Mouse (Mus musculus): Measurements from ENCODE around the gene Rpl34.

Rpl34 gene

DNA sequence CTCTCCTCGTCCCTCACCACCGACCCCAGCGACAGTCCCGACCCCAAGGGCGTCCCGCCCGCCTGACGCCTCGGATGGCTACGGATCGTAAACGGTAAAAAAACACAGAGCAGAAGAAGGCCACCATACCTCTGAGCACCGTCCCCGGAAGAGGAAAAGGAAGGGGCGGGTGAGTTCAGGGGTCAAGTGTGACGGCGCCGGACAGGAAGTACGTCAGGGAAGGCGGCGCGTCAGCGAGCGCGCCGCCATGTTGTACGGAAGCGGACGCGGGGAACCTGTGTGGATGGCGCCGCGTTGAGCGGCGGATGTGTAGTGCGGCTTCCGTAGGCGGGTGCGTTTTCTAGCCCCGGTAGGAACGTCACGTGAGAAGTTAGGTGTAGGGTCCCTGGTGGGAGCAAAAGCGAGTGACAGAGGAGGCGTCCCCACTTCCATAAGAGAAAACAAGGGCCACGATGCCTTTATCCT lies at the start of gene Rpl34:
Rpl34 (minus strand) TSS at position 210 of the 465 bp plus-strand sequence.
- peak; percentile 92 for DNase-seq (ENCODE audit: low read depth)

- DNase-seq (ENCODE audit: low read depth) = no peak
These were observed 38.0 kb upstream of the Rpl34 start for GRCm38 (mm10) chr3:130768172-130768571.

DNA sequence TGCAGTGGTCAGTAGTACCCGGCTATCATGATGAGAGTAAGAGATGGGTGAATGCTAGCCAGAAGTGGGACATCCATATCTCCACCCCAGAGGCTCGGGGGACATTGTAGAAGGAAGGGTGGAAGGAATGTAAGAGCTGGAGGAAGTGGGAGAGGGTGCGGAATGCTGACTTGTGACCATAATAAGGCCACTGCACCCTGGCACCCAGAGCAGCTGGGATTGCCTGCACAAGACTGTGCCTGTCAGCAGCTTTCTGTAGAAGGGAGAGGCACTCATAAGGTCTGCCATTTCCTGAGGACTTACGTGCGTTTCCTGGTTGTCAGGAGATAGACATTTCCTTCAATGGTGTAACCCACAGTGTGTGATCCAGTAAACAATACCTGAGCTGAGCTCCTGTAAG lies 33.9 kb upstream of the Rpl34 start:
- no peak for DNase-seq (ENCODE audit: low read depth)

DNA sequence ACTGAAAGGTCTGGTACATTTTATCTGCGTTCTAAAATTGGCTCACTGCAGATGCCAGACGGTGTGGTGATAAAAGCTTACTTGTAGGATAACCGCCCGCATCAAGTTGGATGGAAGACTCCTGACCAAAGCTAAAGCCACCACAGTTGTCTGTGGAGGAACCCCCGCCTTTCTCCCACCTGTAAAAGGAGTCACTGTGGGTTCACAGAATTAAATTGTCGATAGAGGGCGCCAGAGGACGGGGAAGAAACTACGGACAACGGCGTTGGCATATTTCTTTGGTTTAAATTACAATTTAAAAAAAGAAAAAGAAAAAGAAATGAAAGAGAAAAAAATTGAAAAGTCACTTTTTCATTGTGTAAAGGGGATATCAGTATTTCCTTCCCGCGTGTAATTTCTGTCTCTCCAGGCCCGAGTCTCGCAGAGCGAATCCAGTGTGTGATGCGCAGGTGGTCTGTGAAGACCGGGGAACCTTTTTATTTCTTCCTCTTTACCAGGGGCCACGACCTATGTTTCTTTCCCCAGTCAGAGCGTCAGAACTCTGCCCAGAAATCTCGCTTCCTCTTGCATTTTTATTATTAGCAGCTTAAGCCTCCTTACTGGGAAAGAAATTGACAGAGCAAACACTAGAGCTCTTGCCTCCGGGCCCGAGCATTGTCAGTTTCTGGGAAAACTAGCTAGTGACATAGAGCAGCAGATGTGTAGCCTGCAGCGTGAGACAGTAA lies 30.7 kb upstream of the Rpl34 start:
- no peak for DNase-seq (ENCODE audit: low read depth)

DNA sequence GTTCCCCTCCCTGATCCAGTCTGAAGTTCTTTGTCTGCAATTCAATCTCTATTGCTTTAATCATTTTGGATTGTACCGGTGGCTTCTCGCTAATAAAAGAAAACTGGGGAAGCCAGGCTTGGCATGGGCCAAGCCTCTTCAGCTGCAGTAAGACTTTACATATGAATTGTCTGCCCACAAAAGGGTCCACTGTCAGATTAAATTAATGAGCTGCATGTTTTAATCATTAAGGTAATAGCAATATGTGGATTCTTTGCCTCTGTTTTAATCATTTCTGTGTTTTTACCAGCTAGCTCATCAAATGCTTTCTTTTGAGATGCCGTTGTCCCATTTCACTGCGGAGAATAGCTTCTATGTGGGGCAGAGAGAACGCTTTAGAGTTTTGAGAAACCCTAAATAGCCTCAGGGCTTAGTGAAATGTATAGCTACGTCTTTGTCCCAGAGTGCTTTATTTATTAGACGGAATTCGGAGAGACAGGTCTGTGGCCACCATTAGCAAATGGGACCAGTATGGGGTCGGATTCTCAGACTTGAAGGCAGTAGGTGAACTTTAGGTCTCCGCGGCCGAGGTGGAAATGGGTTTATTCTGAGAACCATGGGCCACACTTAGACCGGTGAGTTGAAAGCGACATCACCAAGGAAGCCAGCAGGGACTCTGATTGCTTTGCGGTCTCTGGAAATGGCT lies 28.1 kb upstream of the Rpl34 start:
- DNase-seq (ENCODE audit: low read depth) = no peak

DNA sequence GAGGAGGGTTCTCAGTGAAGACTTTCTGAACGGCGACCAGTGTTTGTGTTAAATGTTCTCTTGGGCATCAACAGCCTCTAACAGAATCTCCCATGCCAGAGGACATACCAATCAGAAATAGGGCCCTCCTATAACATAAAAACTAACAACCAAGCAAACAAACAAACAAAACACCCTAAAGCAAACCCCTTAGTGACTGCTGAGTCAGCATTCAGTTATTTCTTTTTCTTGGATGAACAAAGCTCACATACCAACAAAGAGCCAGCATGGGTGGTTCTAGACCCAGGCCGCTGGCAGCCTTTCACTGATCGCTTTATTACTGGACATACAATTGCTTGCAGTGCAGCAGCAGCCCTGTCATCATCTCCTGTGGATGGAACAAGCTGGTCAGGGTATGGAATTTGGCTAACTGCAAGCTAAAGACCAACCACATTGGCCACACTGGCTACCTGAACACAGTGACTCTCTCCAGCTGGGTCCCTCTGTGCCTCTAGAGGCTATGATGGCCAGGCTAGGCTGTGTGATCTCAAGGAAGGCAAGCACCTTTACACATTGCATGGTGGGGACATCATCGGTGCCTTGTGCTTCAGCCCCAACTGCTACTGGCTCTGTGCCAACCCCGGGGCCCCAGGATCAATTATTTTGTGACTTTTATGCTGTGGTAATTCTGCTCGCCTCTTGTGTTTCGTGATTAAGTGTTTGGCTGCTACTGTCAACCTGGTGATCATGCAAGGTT lies 27.1 kb upstream of the Rpl34 start:
- DNase-seq (ENCODE audit: low read depth) = no peak

- no peak for DNase-seq (ENCODE audit: low read depth)
These were observed 19.0 kb upstream of the Rpl34 start for GRCm38 (mm10) chr3:130749206-130749605.

GRCm38 (mm10) chr3:130746673-130747619 lies 16.7 kb upstream of the Rpl34 start:
- no peak for DNase-seq (ENCODE audit: low read depth)

DNA sequence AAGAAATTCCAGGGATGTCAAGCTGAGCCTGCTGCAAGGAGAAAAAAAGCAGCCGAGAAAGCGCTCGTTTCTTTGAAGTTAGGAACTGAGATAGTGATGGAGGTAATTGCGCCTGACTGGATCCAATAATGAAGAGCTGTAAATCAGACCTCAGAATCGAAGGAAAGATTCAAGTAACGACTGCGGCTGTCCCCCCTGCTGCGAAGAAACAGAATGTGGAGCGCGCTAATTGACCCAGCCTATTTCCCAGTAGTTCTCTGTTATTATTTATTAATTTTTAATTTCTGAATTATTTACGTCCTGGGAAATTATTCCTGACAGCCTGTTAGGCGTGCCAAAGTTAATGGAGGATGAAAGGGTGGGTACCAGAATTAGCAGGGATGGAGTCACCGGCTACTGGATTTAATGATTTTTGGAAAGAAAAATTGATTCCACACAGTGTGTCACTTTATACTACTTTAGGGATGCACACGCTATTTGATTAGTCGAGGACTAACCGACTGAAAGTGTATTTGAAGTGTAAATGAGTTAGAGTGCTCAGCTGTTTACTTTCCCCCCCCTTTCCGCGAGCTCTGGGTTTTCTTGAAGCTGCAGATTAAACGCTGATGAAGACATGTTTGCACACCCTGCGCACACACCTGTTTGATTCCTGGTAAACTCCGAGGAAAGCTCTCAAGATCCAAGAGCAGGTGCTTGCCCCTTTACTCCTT lies 7.6 kb upstream of the Rpl34 start:
- DNase-seq (ENCODE audit: low read depth) = no peak

DNA sequence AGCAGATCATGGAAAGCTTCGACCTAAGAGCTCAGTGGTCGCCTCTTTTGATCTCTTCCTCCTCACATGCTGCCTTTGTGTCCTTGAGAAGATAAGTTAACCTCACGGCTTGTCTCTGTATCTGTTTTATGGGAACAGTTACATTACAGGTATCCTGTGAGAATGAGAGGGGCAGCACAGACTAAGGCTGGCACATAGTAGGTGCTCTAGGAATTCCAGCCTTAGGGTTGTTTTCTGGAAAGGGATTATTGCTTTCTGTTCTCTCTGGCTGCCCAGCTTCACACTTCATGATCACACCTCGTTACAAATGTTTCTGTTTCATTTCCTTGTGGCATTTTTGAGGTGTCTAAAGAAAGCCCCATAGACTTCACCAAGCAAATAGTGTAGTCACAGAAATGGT lies 6.6 kb upstream of the Rpl34 start:
- no peak for DNase-seq (ENCODE audit: low read depth)

DNA sequence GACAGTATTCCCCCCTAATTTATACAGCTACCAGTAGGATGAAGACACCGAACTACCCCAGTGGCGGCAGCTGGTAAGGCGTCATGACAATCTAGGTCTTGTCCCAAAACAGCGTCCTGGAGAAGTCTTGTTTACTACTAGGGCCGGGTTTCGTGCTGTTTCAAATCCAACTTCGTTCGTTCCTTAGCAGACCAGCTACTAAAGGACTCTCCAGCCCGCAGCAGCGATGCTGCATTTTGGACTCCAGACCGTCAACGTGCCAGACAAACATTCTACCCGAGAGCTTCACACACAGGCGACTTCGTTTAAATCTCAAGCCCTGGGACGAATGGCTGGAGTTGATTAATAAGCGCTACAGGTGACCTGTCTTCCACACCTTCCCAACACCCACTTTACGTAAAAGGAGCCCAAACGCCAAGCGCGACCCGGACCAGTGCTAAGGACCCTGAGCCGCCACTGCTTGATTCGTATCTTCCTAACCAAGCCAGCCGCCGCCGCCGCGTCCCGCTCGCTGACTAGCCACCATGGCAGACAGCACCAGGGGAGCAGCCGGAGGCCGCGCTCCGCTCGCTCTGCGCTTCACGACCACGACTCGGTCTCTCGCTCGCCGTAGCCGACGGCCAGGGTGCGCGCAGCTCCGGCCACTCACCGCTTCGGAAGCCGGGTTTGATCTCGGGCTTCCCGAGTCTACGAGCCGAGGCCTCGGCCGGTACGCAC lies 568 bp downstream of the Rpl34 start:
- no peak for DNase-seq (ENCODE audit: low read depth)

DNA sequence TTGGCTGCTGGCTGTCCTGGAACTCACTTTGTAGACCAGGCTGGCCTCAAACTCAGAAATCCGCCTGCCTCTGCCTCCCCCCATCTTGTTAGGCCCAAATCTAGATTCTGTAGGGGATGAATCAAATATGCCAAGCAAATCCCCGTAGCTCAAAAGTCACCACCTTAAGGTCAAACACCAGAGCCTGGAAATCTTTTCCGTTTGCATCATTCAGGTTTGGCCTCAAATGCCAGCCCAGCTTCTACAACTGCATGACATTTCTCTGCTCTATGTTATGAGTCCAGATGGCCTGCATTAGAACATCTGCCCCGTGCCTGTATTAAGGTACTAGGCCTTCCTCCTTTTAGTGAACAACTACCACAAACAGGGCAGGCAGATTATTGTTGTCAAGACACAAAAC lies 2.5 kb downstream of the Rpl34 start:
- no peak for DNase-seq (ENCODE audit: low read depth)

DNA sequence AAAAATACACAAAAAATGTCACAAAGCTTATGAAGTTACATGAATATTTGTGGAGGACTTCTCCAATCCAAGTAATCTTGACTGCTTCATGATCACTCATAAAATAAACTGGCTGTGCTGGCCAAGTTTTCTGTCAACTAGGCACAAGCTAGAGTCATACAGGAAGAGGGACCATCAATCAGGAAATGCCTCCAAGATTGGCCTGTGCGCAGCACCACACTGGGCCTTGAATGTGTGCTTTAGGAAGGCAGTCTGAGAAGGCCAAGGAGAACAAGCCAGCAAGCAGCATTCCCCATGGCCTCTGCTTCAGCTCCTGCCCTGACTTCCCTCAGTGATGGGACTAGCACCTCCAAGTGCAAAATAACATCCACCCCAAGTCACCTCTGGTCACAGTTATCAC lies 3.2 kb downstream of the Rpl34 start:
- DNase-seq (ENCODE audit: low read depth) = no peak

DNA sequence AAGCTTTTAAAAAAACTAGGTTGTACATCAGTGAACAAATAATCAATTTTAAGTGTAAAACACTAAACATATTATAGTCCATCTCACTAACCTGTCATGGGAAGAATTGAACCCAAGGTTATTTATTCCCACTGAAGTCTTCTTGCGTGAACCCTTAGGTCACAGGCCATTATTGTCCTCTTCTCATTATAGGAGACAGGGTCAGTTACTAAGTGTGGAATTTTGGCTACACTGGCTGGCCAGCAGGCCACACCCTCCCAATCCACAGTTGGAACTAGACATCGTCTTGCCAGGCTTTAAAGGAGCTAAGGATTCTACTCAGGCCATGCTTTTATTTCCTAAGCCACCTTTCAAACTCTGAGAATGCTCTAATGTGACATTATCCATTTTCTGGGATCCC lies 4.5 kb downstream of the Rpl34 start:
- DNase-seq (ENCODE audit: low read depth) = no peak

GRCm38 (mm10) chr3:130722733-130723478 lies 7.3 kb downstream of the Rpl34 start:
- DNase-seq (ENCODE audit: low read depth) = no peak

DNA sequence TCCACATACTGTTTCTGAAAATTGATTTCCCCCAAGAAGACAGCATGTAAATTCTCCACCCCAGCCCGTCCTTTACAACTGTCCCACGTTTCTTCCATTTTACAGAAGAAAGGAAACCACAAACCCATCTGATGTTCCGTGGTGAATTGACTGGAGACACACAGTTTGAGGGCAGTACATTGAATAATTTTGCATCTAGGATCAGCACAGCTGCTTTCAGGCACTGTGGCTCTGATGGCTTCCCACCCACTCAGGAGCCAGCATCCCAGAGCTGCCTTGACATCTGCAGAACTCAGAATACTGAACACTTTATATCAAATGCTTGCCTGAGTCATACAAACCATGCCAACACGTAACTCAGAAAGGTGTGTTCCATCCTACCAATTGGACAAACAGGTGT lies 10.0 kb downstream of the Rpl34 start:
- no peak for DNase-seq (ENCODE audit: low read depth)

DNA sequence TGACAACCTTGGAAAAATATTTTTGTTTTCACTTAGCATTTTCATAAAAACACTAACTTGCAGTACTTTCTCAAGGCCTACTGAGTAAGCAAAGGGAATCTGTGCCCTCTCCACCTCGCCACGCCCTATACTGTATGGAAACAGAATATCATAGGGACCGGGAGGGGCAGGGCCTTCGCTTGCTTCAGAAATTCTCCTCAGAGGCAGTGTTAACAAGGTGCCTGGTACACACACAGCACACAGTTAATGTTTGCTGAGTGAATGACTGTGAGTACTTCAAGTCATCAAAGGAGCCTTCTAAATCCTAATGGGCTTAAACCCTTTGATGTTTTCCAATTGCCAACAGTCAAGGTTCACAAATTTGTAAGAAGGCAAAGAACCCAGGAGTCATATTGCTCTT lies 11.3 kb downstream of the Rpl34 start:
- no peak for DNase-seq (ENCODE audit: low read depth)

DNA sequence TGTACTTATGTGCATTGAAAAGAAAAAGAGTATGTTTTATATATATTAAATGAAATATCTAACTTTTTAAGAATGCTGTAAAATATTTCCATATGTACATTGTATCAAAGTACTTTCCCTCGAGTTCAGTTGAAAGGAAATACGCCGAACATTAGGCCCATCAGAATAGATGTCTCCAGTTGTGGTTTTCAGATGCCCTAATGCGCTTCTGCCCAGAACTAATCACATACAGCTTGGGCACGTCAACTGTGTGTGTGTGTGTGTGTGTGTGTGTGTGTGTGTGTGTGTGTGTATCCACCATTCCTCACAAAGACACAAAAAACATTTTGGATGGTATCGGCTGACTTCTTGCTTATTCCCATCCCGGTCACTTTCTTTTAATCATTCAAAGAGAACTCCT lies 13.6 kb downstream of the Rpl34 start:
- no peak for DNase-seq (ENCODE audit: low read depth)

DNA sequence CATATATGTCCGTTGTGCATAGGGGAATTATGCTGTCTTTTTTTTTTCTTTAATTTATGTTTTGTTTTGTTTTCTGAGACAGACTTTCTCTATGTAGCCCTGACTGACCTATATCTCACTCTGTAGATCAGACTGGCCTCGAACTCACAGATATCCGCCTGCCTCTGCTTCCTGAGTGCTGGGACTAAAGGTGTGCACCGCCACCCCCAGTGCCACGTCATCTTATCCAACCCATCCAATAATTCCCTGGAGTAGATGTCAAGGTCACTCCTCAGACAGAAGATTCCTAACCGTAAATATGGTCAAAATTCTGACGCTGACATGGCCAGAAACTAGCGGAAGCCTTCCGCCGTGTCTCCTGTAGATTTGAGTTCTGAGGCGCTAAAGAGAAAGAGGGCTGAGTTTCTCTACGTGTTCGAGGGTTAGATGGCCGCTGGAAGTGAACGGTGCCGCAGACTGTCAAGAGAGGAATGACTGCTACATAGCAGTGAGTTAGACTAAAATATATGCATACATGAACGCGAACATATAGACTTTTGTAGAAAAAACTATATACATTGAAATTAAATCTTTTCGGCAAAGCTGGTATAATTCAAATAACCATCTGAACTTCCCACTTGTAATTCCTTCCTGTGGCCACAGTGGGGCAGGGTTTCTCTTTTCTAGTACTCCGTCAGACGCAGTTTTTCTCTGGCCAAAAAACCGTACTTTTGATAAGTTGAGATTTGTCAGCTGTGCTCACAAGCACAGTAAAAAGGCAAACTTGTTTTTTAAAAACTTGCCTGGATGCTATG lies 15.2 kb downstream of the Rpl34 start:
- DNase-seq (ENCODE audit: low read depth) = no peak

Data from fibroblast of lung, adult 2 months (primary cell).